Mouse (Mus musculus): Measurements from ENCODE around the gene Lyzl6.

The Lyzl6 gene

DNA sequence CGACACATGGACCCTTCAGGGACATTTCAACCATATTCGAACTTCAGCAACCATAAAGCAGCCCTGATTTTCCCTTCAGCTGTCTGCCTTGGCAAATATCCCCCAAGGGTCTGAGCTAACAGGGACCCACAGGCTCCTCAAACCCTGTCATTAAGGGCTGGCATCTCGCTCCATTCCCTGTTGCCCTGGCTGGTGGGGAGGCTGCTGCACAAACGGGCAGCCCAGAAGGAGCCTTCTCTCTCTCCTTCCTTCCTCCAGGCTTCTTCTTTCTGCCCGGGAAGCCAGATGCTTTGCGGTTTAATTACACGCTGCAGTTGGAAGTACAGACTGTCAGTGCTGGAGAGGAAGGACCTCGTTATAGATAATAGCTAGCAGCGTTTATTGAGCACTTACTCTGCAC lies 4.5 kb upstream of the Lyzl6 start:
- no peak for DNase-seq (ENCODE audit: low spot score)

DNA sequence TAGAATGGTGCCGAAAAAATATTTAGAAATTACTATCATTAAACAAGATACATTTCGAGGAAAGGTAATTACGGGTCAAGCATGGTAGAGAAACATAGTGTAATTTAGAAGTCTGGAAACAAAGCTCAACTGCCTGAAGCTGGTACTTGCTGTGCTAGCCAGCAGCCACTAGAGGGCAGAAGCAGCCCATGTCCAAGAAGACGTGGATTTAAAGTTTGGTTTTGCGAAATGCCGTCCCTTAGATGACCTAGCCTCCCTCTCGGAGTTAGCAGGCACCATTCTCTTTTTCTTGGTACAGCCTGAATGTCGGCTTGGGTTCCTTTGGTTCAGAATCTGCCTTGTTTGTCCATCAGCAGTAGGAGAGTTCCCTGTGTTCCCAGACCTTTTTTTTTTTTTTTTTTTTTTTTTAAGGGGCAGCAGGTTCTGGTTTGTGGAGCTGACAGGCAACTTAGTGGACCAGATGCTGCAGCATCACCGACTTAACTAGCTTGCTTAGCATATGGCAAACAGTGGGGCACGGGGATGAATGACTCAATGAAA lies 787 bp upstream of the Lyzl6 start:
- peak; percentile 50 for DNase-seq (ENCODE audit: low spot score)

DNA sequence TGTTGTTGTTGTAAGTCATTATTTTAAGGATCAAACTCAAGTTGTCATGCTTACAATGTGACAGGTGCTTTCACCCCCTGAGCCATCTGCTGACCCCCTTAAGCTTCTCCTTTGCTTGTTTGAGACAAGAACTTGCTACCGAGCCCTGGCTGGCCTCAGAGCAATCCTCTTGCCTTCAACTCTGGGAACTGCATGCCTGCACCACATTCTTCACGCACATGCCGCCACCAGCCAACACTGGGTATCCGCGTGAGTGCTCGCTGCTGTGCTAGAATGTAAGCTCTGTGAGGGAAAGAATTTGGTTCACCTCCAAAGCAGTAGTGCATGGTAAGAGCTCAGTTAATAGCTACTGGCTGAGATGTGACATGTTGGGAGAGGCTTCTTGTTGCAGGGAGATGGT lies 2.4 kb downstream of the Lyzl6 start:
- DNase-seq (ENCODE audit: low spot score), result no peak

DNA sequence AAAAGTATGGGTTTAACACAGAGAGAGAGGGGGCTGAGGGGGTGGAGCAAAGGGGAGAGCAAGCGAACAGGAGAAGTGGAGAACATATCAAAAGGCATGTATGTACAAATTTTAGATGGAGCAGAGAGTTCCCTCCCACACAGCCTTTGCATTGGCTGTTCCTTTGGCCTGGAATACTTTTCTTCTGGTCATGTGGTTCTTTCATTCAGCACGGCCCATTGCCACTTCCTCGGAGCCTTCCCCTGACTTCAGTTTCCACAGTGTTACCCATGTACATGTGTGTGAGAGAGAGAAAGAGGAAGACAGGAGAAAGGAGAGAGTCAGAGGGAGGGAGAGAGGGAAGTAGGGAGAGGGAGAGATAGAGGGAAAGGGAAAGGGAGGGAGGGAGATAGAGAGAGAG lies 3.2 kb downstream of the Lyzl6 start:
- no peak for DNase-seq (ENCODE audit: low spot score)

DNA sequence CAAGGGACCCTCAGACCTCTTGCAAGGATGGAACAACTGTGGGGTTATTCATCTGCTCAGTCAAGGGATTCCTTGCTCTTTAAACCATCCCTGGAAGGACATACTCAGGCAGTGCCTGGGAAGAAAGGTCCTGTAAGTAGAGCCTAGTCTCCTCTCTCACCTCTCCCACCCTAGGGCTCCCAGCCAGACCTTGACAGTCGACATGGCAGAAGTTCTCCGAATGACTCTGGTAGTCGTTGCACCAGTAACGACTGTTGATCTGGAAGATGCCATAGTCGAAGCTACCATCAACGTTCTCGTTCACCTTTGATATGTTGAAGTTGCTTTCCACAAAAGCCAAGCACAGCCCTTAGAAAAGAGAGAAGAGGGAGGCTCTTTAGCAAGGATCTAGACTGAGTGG lies 3.9 kb downstream of the Lyzl6 start:
- DNase-seq (ENCODE audit: low spot score), result no peak

DNA sequence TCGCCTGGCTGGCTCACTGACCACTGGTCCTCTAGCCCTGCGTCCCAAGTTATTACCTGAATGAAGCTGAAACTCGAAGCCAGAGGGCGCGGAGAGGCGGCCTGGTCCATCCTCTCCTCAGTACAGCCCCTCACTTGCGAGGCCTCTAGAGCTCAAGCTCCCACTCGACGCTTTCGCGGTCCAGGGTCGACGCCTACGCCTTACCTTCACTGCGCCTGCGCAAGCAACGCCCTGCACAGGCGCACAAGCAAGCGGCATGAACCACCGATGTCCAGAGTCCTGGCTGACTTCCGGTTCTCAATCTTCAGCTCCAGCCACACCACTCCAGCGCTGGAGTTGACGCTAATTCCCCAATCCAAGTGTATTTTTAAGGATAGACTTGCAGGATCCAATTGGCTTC lies 11.2 kb downstream of the Lyzl6 start:
- no peak for DNase-seq (ENCODE audit: low spot score)

DNA sequence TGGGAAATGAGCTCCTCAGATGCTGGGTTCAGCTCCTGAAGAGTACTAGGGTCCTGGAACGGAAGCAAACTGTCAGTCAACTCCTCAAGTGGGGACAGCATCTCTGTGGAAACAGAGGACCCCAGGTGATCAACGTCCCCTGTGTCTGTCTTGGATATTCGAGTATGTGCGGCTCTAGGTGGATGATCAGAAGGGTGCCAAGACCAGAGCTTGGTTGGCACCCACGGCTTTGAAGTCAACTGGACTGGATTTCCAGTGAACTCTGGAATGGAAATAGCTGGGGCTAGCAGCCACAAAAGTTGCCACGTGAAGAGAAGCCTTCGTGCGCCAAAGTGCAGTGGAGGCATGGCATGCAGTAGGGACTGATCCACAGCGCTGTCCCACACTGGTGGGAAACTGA lies 17.6 kb downstream of the Lyzl6 start, which contains the start of gene Gm884:
Gene Gm884 (minus strand): TSS at position 101 of the 400 bp plus-strand sequence.
- no peak for DNase-seq (ENCODE audit: low spot score)

DNA sequence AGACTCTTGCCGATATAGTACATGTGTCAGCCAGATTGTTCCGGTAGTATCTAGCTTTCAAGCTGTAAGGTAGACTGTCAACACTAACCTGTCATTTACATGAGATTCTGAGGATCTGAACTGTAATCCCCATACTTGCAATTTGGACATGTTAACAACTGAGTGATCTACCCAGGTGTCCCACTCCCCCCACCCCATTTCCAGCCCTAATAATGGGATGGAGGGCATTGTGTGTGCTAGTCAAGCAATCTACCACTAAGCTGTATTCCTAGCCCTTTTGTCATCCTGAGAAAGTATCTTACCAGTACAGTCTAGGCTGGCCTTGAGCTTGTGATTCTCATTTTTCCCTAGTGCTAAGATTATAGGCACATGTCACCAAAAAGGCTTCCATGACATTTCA lies 27.9 kb downstream of the Lyzl6 start:
- DNase-seq (ENCODE audit: low spot score), result no peak

DNA sequence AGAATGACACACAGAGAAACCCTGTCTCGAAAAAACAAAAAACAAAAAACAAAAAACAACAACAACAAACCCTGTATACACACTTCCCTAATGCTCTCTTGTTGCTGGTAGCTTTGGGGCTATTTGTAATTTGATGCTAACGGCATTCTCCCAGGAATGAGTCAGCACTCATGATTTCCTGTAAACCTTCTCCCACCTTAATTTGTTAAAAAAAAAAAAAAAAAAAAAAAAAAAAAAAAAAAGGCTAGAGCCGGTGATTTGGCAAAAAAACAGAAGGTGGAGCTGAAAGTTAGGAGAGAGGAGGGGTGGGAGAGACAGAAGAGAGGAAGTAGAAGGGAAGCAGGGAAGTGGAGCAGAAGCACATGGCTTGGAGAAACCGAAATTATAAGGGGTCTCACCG lies 32.1 kb downstream of the Lyzl6 start:
- DNase-seq (ENCODE audit: low spot score), result no peak
